Mouse (Mus musculus): Measurements from ENCODE around the gene Hoxd11.

The Hoxd11 gene
- long read RNA-seq, experiment 1, result 0 reads
- long read RNA-seq, experiment 2, result 0 reads

GRCm38 (mm10) chr2:74678891-74679595 is at the start of gene Hoxd11:
Gene Hoxd11 (plus strand): TSS chr2:74679557.
- intact Hi-C loops (cut with DNase I), result no loop called here

DNA sequence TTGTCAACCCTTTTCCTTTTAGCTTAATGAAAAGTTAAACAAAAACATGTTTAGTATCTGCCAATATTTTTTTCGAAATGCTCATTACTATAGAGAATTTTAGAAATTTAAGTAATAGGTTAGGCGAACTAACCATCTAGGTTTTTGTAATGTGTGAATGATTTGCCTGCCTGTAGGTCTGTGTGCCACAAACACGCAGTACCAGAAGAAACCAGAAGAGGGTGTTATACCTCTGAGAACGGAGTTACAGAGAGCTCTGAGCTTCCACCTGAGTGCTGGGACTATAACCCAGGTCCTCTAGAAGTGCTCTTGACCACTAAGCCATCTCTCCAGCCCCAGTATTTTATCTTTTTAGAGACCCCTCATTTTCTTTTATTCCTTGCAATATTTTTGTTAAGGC is 43.9 kb upstream of the Hoxd11 start:
- intact Hi-C loops (cut with DNase I), result no loop called here

DNA sequence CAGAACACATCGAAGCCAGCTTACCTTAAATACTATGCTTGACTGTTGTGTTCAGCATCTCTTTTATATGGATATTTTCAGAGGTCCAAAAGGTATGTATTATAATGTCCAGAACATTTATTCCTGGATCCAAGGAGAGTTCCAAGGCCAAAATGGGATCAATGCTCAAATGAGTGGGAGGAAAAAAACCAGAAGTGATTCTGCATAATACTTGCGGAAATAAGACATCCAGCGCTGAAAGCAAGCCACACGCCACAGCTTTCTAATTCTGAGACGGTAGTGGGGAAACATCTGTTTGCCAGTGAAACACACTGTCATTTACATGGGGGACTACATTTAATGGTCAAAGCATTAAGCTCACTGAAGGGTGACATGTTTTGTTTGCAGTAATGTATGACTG is 36.9 kb upstream of the Hoxd11 start:
- intact Hi-C loops (cut with DNase I), result no loop called here

- intact Hi-C loops (cut with DNase I), result no loop called here
Observed at GRCm38 (mm10) chr2:74645631-74646030, 33.7 kb upstream of the Hoxd11 start.

- intact Hi-C loops (cut with DNase I), result no loop called here
Observed at GRCm38 (mm10) chr2:74647082-74647864, 32.1 kb upstream of the Hoxd11 start.

DNA sequence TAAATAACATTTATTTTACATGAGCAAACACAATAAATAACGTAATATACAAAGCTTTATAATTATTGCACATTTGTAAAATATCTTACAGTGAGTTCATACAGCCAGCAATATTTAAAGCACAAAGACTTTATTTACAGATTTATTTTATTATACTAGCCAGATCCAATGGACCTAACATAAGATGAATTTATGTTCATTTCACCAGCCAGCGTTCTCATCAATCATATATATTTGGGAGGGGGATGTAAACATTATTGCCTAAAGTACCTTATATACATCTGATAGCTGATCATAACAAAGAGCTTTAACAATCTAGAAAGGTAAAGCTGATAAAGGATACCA is 26.4 kb upstream of the Hoxd11 start:
- intact Hi-C loops (cut with DNase I), result loop anchor here (10.0 kb wide), 1 partner anchor 1378 kb away; the partner anchor contains the start of gene Sp9

DNA sequence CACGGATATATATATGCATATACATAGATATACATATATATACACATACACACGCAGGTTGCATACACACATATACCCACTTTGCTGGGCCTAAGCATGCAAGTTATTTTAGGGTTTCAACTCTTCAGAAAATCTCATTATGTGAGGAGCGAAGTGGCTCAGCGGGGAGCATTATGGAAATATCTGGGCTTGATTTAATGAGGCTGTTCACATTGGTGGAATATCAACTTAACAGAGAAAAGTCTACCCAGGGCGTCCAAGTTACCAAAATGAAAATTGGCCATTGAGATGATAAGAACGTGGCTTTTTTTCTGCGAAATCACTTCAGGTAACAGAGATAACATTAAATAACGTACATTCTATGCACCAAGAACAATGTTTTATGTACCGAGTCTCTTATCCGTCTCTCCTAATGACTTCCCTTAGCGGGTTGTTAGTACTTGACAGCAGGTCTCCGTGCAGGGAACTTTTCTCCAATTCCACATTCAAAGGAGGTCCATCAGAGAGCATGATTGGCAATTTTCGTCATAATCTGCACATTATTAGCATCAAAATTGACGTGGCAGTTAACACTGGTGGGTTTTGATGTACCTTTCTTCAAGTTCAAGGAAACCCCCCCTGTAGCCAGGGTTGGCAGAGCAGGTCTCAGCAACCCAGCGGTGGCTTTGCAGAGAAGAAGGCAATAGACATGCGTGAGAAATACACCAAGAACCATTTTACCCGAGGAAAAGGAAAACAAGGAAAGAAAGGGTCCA is 25.4 kb upstream of the Hoxd11 start:
- intact Hi-C loops (cut with DNase I), result loop anchor here (10.0 kb wide), 1 partner anchor 1379 kb away; the partner anchor contains the start of gene Sp9

- intact Hi-C loops (cut with DNase I), result loop anchor here (10.0 kb wide), 1 partner anchor 1380 kb away; the partner anchor contains the start of gene Sp9
Observed at GRCm38 (mm10) chr2:74654743-74655419, 24.5 kb upstream of the Hoxd11 start.

- intact Hi-C loops (cut with DNase I), result loop anchor here (10.0 kb wide), 1 partner anchor 1381 kb away; the partner anchor contains the start of gene Sp9
Observed at GRCm38 (mm10) chr2:74655420-74655781, 24.0 kb upstream of the Hoxd11 start.

DNA sequence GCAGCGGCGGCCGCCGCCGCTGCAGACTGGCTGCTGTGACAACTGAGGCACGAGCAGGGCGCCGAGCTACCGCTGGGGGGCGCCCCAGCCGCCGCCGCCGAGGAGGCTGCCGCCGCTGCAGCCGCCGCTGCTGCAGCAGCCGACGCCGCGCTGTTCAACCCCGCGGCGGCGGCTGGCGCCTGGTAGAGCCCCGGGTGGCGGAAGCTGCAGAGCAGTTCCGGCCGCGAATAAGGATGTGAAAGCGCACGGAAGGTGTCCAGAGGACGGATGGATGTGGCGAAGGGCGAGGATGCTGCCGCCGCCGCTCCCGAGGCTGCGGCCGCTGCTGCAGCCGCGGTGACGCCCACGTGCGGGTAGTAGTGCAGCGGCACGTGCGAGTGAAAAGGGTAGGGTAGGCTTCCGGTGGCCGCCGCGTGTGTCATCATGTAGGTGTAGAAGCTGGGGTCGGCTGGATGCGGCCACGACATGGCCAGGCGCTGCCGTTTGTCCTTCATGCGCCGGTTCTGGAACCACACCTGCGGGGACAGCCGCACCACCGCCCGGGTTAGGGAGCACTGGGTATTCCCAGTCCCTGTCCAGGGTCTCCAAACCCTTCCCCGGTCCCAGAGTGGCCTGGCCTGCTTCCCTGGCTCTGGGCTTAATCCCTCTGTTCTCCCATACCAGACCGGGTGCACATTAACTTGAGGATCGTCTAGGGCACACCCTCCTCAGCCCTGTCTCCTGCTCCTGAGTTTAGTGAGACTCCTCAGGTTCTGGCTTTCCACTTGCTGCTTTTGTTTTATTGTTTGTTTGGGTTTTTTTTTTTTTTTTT is 23.3 kb upstream of the Hoxd11 start:
- intact Hi-C loops (cut with DNase I), result loop anchor here (10.0 kb wide), 1 partner anchor 1381 kb away; the partner anchor contains the start of gene Sp9

DNA sequence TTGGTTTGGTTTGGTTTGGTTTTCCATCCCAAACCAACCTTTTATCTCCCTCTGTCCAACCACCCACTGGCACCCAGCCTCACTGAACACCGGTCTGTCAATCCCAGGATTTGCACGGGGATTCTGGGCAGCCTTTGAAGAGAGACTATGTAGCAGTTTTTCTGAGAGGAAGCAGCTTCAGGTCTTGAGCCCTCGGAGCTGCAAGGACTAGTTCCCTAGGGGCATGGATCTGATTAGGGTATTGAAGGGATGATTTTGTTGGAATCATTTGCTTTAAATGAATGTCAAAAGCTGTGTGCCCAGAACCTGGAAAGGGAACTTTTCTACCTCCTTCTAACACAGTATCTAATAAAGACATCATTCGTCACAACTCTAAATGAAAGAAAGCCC is 22.7 kb upstream of the Hoxd11 start:
- intact Hi-C loops (cut with DNase I), result loop anchor here (10.0 kb wide), 1 partner anchor 1382 kb away; the partner anchor contains the start of gene Sp9

DNA sequence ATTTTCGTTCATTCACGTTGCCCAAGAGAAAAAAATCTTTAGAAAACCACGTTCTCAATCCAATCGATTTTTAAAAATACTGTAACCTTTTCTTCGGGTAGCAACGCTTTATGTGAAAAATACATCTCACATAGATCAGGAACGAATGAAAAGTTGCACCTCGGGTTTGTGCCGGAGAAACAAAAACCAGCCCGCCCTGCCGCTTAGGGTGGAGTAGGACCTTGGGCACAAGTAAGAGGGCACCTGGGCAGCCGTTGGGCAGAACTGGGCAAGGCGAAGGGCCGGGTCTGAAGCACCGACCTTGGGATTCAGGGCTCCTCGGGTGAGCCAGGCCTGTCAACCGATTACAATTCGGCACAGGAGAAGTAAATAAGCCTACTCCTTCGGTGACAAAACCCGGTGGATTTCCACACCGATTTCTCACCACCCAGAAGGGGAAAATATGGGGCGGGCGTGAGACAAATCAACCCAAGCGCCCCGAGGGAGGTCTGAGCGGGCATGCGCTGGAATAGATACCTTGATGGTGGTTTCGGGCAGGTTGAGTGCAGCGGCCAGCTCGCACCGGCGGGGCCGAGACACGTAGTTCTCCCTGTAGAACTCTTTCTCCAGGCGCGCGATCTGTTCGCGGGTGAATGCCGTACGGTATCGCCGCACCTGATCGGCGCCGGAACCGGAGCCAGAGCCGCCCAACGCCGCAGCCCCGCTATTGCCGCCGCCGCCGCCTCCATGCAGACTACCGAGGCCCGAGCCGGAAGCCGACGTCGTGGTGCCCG is 21.9 kb upstream of the Hoxd11 start:
- intact Hi-C loops (cut with DNase I), result loop anchor here (10.0 kb wide), 1 partner anchor 1383 kb away; the partner anchor contains the start of gene Sp9

GRCm38 (mm10) chr2:74658024-74658666 is 21.2 kb upstream of the Hoxd11 start:
- intact Hi-C loops (cut with DNase I), result loop anchor here (10.0 kb wide), 1 partner anchor 1383 kb away; the partner anchor contains the start of gene Sp9

GRCm38 (mm10) chr2:74658667-74659371 is 20.5 kb upstream of the Hoxd11 start:
- intact Hi-C loops (cut with DNase I), result loop anchor here (10.0 kb wide), 1 partner anchor 1384 kb away; the partner anchor contains the start of gene Sp9

- intact Hi-C loops (cut with DNase I), result loop anchor here (5.0 to 10.0 kb wide), 2 partner anchors 357 to 1385 kb away; partner anchors contain the start of gene Sp9
Observed at GRCm38 (mm10) chr2:74659507-74660005, 19.8 kb upstream of the Hoxd11 start, which contains the start of gene Evx2. Gene Evx2 (minus strand): TSS chr2:74659557.

DNA sequence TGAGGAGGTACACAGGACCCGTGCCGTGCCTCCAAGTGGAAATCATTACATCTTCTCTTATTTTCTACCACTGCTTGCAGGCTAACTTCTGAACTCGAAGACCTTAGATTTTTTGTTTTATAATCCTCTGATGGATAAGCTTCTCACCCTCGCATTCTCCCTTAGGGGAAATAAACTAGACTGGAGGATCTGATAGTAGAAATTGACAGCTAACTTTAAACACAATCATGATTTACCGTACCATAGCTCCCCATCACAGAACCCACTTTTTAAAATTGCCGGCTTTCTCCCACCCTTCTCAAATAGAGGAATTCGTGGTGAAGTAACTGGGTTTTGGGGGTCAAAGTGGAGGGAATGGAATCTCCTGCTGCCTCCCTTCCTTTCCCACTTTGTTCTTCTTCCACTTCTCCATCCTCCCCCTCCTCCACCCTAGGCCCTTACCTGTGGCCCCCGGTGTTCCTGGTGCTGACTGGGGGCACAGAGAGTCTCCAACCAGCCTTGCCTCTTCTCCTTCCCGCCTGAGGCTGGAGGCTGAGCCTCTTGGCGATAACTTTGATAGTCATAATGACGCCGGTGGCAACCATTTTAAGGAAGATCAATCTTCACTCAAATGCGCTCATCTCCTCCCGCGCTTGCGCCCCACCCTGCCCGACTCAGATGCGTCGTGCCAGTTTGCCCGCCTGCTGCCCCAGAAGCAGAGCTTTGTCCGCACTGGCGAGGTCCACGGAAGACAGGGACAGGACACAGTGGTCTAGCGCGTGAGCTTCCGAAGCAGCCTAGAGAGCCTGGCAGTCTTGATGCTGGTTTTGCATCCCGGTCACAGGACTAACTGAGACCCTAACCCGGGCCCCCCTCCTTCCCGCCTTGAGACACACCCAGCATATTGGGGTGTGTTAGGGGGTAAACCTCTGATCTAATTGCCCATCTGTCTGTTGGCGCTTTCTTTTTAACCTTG is 18.7 kb upstream of the Hoxd11 start:
- intact Hi-C loops (cut with DNase I), result loop anchor here (5.0 kb wide), 1 partner anchor 358 kb away; no protein-coding TSS in a partner anchor

Measured in adrenal gland (tissue).